Mouse (Mus musculus) MEL (cell line): ENCODE data around the gene Fbxl21.

Experiments used
- CTCF ChIP-seq, 3 experiments: IDR thresholded peaks in 2 of 3; conservative IDR thresholded peaks in 1 of 3; 2 replicates each; pipeline ENCODE4 v1.5.1; 2011 to 2012; ENCODE audit warnings: low read length in 3 of 3, low read depth in 2 of 3, mild to moderate bottlenecking in 2 of 3, improper control_type of control experiment in 1 of 3, inconsistent platforms in 1 of 3, mixed read lengths in 1 of 3, moderate library complexity in 1 of 3; ENCODE audit not compliant: control insufficient read depth in 1 of 3, insufficient read depth in 1 of 3, poor library complexity in 1 of 3, severe bottlenecking in 1 of 3
- EP300 ChIP-seq, 2 experiments: IDR thresholded peaks; 2 replicates each; pipeline ENCODE4 v1.6.1; 2011; ENCODE audit warnings: improper control_type of control experiment in 2 of 2, low read length in 2 of 2, low read depth in 1 of 2, mild to moderate bottlenecking in 1 of 2
- ZC3H11A ChIP-seq: IDR thresholded peaks from 2 replicates; pipeline ENCODE4 v1.6.1; 2012; ENCODE audit warnings: low read depth, mild to moderate bottlenecking, inconsistent platforms, low read length, improper control_type of control experiment

- TF ChIP-seq EP300 (IDR thresholded peaks at IDR 0.05; ENCODE audit: low read depth in 1 of 2, low read length in 2 of 2) (no peak), CTCF (IDR thresholded peaks at IDR 0.05 in 2 of 3, conservative IDR thresholded peaks at IDR 0.05 in 1 of 3; ENCODE audit: control insufficient read depth in 1 of 3, insufficient read depth in 1 of 3, low read depth in 2 of 3, low read length in 3 of 3, poor library complexity in 1 of 3, severe bottlenecking in 1 of 3) (no peak), ZC3H11A (no peak)
Measured at GRCm38 (mm10) chr13:56580450-56580849, 58.2 kb downstream of the Fbxl21 start.
